ENCODE assay signal across 15 mouse cellular contexts in the genomic region with DNA sequence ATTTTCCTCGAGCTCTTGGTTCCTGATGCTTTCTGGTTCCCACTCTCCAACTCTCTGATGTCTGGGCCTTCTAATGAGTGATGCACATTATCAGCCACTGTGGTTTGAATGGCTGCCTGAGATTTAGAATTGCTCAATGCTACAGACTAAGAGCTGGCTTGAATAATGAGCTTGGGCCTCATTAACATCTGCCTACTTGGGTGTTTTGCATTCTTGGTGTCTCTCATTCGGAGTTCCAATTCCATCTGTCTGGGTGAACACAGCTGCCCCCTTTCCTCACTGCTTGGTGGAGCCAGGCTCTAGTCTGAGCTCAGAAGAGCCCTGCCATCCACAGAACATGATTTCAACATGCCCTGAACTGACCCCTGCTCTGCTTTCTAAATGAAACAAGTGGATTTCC.
DNase-seq lines count a peak whose midpoint lies in the region; ATAC-seq and TF ChIP-seq lines count a peak whose summit lies in the region.
"Had no signal": no experiment of that assay in that cellular context is flagged by ENCODE, and none has a peak within 500 bp of the region (broad histone marks: within the 10 kb centered on the region; RNA-seq: fewer than 3 reads in every experiment).

No protein-coding gene starts in this region.

- no peaks in the 10 kb centered on the region for H3K36me3 ChIP-seq in forebrain, postnatal 0 days (ENCODE audit: insufficient read depth)
- no peaks in the 10 kb centered on the region for H3K36me3 ChIP-seq in midbrain, embryonic 14.5 days (ENCODE audit: control insufficient read depth, insufficient read depth, low read length)
- H3K36me3 ChIP-seq: heart, embryonic 15.5 days had no signal

- H3K4me1 ChIP-seq in forebrain, postnatal 0 days (ENCODE audit: insufficient read depth), result peaks cover 4% of the 10 kb centered on the region; the same call in 1 of the 2 replicates
- H3K4me1 ChIP-seq in midbrain, embryonic 14.5 days (ENCODE audit: control insufficient read depth, insufficient read depth, low read length), result no peaks in the 10 kb centered on the region

- no peaks in the 10 kb centered on the region for H3K27me3 ChIP-seq in forebrain, postnatal 0 days (ENCODE audit: insufficient read depth, low read length)
- no peaks in the 10 kb centered on the region for H3K27me3 ChIP-seq in midbrain, embryonic 14.5 days (ENCODE audit: control insufficient read depth, insufficient read depth, low read length)
- H3K27me3 ChIP-seq: heart, embryonic 15.5 days had no signal

- H3K9me3 ChIP-seq in forebrain, postnatal 0 days (ENCODE audit: low read length), result 0 out of 2 replicates have a peak, but pooled peaks cover 3% of the 10 kb centered on the region
- no peaks in the 10 kb centered on the region for H3K9me3 ChIP-seq in midbrain, embryonic 14.5 days (ENCODE audit: control insufficient read depth, low read length)
- H3K9me3 ChIP-seq: heart, embryonic 15.5 days had no signal

- H3K27ac ChIP-seq in left cerebral cortex, adult 2 months, result no peak overlapping the region
- H3K27ac ChIP-seq in forebrain, postnatal 0 days (ENCODE audit: low read depth, low read length), result no peak overlapping the region
- no peak overlapping the region for H3K27ac ChIP-seq in midbrain, embryonic 14.5 days (replicated peaks; ENCODE audit: low read depth, low read length)
- H3K27ac ChIP-seq: heart, embryonic 15.5 days had no signal

- H3K4me2 ChIP-seq in forebrain, postnatal 0 days (ENCODE audit: low read depth), result no peak overlapping the region
- no peak overlapping the region for H3K4me2 ChIP-seq in midbrain, embryonic 14.5 days (ENCODE audit: low read length)
- H3K4me2 ChIP-seq: heart, embryonic 15.5 days; liver, embryonic 11.5 days had no signal

- intact Hi-C loops in left cerebral cortex, adult 2 months (cut with DNase I), result no loop called here

- WGBS in forebrain, postnatal 0 days, result 13% methylated on average over 2 of the region's 2 CpGs
- 39% methylated on average over 2 of the region's 2 CpGs for WGBS in midbrain, embryonic 14.5 days

- H3K9ac ChIP-seq in forebrain, postnatal 0 days, result no peak overlapping the region
- H3K9ac ChIP-seq in midbrain, embryonic 14.5 days (replicated peaks; ENCODE audit: low read length), result no peak overlapping the region
- H3K9ac ChIP-seq: heart, embryonic 15.5 days had no signal

- ATAC-seq in forebrain, postnatal 0 days, result peak; percentile 78
- ATAC-seq in midbrain, embryonic 14.5 days (ENCODE audit: low FRiP score, low TSS enrichment), result no peak

- no peak for TF ChIP-seq CTCF in left cerebral cortex, adult 2 months (IDR thresholded peaks at IDR 0.05)
- no peak for TF ChIP-seq CTCF in forebrain, postnatal 0 days (IDR thresholded peaks at IDR 0.05; ENCODE audit: low read depth)

- H3K4me3 ChIP-seq in left cerebral cortex, adult 2 months, result no peak overlapping the region
- no peak overlapping the region for H3K4me3 ChIP-seq in forebrain, postnatal 0 days (ENCODE audit: low read depth, low read length)
- no peak overlapping the region for H3K4me3 ChIP-seq in midbrain, embryonic 14.5 days (replicated peaks; ENCODE audit: low read depth, low read length)
- H3K4me3 ChIP-seq: heart, embryonic 15.5 days had no signal

- DNase-seq in left cerebral cortex, adult 11 months (ENCODE audit: low spot score), result peak; percentile 12
- DNase-seq in left cerebral cortex, adult 2 months (ENCODE audit: extremely low spot score in 1 of 2, low spot score in 2 of 2), result no peak
- DNase-seq in brain, adult 2 months (ENCODE audit: low read depth, low spot score), result peak; percentile 76
- peak; percentile 38 for DNase-seq in forebrain, postnatal 0 days
- DNase-seq in midbrain, embryonic 14.5 days, result peak; percentile 26
- no peak for DNase-seq in kidney, postnatal 4 days
- DNase-seq in embryo, embryonic 10 days (ENCODE audit: low spot score), result no peak
- DNase-seq in testis, postnatal 10 days (ENCODE audit: low spot score), result no peak
- DNase-seq: cerebellum, adult 9-11 months; kidney, adult 8-10 months; layer of hippocampus, postnatal 36 days; right cerebral cortex, postnatal 14 days; thymus, postnatal 25 days had no signal

Comparison
In these comparisons a context has a peak if more than half of its experiments do, and no peak if none do; other contexts are left out.
1. DNase-seq: peak in left cerebral cortex, adult 11 months (single experiment), brain, adult 2 months (single experiment), forebrain, postnatal 0 days (single experiment) and midbrain, embryonic 14.5 days (single experiment); none in left cerebral cortex, adult 2 months (0 of 2), kidney, postnatal 4 days (0 of 2), embryo, embryonic 10 days (single experiment) and testis, postnatal 10 days (single experiment).